Mouse (Mus musculus) megakaryocyte-erythroid progenitor cell, adult 5 weeks (primary cell): ENCODE data around the gene Gna15. TPM values are rescaled to one million over a fixed set of nuclear protein-coding genes. Genes with fewer than 3 reads are reported as not detected.

Source experiments
- polyA plus RNA-seq: library from polyadenylated mRNA; stranded (reverse); fragments of >175 nt; gene quantifications from 2 replicates; pipeline ENCODE4 v1.2.3, GENCODE M21; 2012

The Gna15 gene
- 62.5 and 63.6 TPM in 2 replicates for polyA plus RNA-seq

DNA sequence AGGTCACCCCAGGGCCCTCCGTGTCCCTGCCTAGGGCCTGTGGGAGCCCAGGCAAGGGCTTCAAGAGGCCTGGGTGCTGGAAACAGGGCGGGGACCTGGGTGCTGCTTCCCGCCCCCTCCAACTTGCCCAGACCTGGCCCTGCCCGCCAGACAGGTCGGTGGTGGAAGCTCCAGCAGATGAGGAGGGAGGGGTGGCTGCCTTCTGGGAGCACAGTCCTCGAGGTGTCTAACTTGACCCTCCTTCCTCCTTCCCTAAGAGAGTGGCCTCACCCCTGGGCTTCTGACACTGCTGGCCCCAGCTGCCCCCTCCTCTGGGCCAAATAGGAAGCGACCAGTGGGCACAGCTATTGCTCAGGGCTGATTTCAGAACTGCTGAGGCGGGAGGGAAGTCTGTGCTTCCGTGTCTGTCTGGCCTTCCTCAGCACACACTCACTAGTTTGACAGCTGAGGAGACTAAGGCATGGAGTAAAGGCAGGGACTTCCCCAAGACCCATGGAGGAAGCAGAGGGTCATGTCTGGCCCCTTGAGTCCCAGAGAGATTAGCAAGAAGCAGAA lies at the start of gene Gna15:
TSS of gene Gna15 (minus strand) at position 175 of the 555 bp plus-strand sequence.

DNA sequence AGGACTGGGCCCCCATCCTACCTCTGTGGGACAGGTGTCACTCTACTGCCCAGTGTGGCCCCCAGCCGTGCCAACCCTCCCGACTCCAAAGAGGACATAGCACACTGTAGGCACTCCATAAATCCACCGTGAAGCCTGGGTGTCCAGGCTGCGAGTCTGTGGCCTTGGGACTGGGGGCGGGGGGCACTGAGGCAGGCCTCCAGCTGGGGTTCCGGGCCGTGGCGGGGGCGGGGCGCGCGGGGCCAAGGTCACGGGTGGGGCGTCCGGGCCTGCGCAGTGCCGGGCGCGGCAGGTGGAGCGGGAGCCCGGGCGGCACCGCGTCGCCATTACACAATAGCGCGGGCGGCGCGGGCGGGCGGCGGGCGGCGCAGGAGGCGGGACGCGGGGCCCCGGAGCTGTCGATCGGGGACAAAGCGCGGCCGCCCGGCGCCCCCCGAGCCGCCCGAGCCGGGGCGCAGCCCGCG lies 35.2 kb upstream of the Gna15 start, which contains the start of gene Aes:
TSS of gene Aes (plus strand) at position 326 of the 464 bp plus-strand sequence.

GRCm38 (mm10) chr10:81545161-81545747 lies 21.2 kb upstream of the Gna15 start, which contains the start of gene Gna11:
TSS of gene Gna11 (minus strand) at chr10:81545190.

DNA sequence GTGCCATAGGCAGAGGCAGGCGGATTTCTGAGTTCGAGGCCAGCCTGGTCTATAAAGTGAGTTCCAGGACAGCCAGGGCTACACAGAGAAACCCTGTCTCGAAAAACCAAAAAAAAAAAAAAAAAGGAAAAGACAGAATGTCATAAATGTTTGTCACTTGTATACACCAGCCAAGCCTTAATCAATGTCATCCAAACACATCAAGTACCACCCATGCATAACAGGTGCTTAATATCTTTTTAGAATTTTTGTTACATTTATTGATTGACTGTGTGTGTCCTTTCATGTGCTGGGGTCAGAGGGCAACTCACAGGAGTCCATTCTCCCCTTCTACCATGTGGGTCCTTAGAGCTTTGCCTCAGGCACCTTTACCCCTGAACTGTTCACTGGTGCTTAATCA lies 24.0 kb downstream of the Gna15 start, which contains the start of gene S1pr4:
TSS of gene S1pr4 (minus strand) at position 101 of the 400 bp plus-strand sequence.

GRCm38 (mm10) chr10:81496264-81496901 lies 27.6 kb downstream of the Gna15 start, which contains the start of gene Ncln:
TSS of gene Ncln (minus strand) at chr10:81496392.

DNA sequence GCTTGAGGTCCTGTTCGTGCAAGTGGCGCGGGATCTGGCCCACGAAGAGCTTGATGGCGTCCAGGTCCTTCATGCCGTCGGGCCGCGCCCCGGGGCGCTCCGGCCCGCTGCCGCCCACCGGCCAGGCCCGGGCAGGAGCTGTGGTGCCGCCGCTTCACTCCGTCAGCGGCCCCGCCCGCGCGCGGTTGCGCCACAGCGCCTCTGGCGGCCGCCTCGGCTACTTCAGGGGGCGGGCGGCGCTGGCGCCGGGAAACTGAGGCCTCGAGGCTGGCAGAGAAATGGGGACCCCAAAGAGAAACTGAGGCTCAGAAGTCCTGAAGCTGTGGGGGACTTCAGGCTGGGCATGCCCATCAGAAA lies 41.5 kb downstream of the Gna15 start, which contains the start of gene Celf5:
TSS of gene Celf5 (minus strand) at position 177 of the 357 bp plus-strand sequence.

DNA sequence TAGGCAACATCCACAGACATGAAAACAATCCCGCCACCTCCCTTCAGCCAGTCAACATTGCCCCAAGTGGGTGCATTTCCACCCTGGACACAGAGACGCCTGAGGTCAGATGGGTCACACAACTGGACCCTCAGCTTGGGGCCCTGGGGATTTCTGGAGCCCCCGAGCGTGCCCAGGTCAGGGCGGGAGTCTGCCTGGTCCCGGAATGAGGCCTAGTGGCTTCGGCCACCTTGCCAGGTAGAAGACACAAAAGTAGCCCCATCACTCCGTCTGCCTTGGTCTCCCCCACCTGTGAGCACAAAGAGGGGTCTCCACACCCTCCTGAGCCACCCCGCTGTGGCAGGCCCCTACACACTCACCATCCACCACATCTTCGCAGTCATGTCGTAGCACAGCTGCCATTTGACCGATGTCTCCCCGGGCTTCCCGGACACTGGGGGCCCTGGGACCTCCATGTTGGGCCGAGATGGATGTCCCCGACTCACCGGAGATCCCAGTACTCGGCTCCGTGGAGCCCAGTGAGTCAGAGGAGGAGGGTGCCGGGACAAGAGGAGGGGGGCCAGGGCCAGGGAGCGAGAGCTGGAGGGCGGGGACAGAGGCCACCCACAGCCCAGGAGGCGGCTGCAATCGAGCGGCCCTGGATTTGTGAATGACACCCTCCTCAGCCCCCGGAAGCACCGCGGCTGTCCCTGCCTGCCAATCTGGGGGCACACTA lies 68.7 kb downstream of the Gna15 start, which contains the start of gene Nfic:
TSS of gene Nfic (minus strand) at position 455 of the 715 bp plus-strand sequence.

Other genes starting within 250 kb of the Gna15 start
- 15.6 and 16.5 TPM in 2 replicates for gene Tjp3, start 232.6 kb downstream of the Gna15 start, polyA plus RNA-seq
- 317 and 331 TPM in 2 replicates for gene Pip5k1c, start 231.3 kb downstream of the Gna15 start, polyA plus RNA-seq
- 96.8 and 123 TPM in 2 replicates for gene Cactin, start 203.1 kb downstream of the Gna15 start, polyA plus RNA-seq
- 3.6 and 5.2 TPM in 2 replicates for gene Tbxa2r, start 195.5 kb downstream of the Gna15 start, polyA plus RNA-seq
- gene Gipc3, start 181.0 kb downstream of the Gna15 start, polyA plus RNA-seq: 0.32 and 0.93 TPM in 2 replicates
- gene Hmg20b, start 173.7 kb downstream of the Gna15 start, polyA plus RNA-seq: 274 and 308 TPM in 2 replicates
- 60.6 and 65.0 TPM in 2 replicates for gene Mfsd12, start 166.7 kb downstream of the Gna15 start, polyA plus RNA-seq
- 2.8 and 5.0 TPM in 2 replicates for gene 4930404N11Rik, start 158.4 kb downstream of the Gna15 start, polyA plus RNA-seq
- gene Fzr1, start 145.7 kb downstream of the Gna15 start, polyA plus RNA-seq: 55.8 and 61.0 TPM in 2 replicates
- 169 and 171 TPM in 2 replicates for gene Dohh, start 139.8 kb downstream of the Gna15 start, polyA plus RNA-seq
- gene Gm48551, start 139.8 kb downstream of the Gna15 start, polyA plus RNA-seq: 0.64 and 1.3 TPM in 2 replicates
- 6.5 and 12.0 TPM in 2 replicates for gene Gm48552, start 135.2 kb downstream of the Gna15 start, polyA plus RNA-seq
- gene Smim24, start 131.2 kb downstream of the Gna15 start, polyA plus RNA-seq: 9.7 and 10.1 TPM in 2 replicates
- gene Nfic, start 68.6 kb downstream of the Gna15 start, polyA plus RNA-seq: 223 and 238 TPM in 2 replicates
- gene Celf5, start 41.5 kb downstream of the Gna15 start, polyA plus RNA-seq: 0.11 and 0.35 TPM in 2 replicates
- gene Ncln, start 27.8 kb downstream of the Gna15 start, polyA plus RNA-seq: 293 and 377 TPM in 2 replicates
- 29.4 and 31.3 TPM in 2 replicates for gene S1pr4, start 24.1 kb downstream of the Gna15 start, polyA plus RNA-seq
- 12.9 and 13.1 TPM in 2 replicates for gene Gna11, start 21.0 kb upstream of the Gna15 start, polyA plus RNA-seq
- 1,582 and 1,630 TPM in 2 replicates for gene Aes, start 35.3 kb upstream of the Gna15 start, polyA plus RNA-seq
- gene Tle2, start 50.3 kb upstream of the Gna15 start, polyA plus RNA-seq: 19.6 and 35.0 TPM in 2 replicates
- 28.2 and 41.6 TPM in 2 replicates for gene Tle6, start 76.8 kb upstream of the Gna15 start, polyA plus RNA-seq
- gene BC025920, start 82.0 kb upstream of the Gna15 start, polyA plus RNA-seq: 0.09 and 0.15 TPM in 2 replicates
- 75.3 and 78.0 TPM in 2 replicates for gene Sirt6, start 103.6 kb upstream of the Gna15 start, polyA plus RNA-seq
- gene Ankrd24, start 104.3 kb upstream of the Gna15 start, polyA plus RNA-seq: 5.9 and 7.5 TPM in 2 replicates
- 0.09 and 0.13 TPM in 2 replicates for gene Gm10778, start 124.8 kb upstream of the Gna15 start, polyA plus RNA-seq
- gene Zfp433, start 180.6 kb upstream of the Gna15 start, polyA plus RNA-seq: 0.27 TPM in 1 of 2 replicates, not detected in the other
- 0.04 TPM in 1 of 2 replicates, not detected in the other for gene Gm3055, start 246.9 kb upstream of the Gna15 start, polyA plus RNA-seq